Mouse (Mus musculus): ENCODE measurements around the gene Rnf135. TPM values are rescaled to one million over a fixed set of nuclear protein-coding genes. Genes with fewer than 3 reads are reported as not detected.
"Not testable (repeated sequence)": the region's sequence is repeated elsewhere in the genome, so short reads cannot be mapped to it uniquely, and the experiment has no call there.

The Rnf135 gene
- polyA plus RNA-seq, 1 experiment = 2.3 TPM

DNA sequence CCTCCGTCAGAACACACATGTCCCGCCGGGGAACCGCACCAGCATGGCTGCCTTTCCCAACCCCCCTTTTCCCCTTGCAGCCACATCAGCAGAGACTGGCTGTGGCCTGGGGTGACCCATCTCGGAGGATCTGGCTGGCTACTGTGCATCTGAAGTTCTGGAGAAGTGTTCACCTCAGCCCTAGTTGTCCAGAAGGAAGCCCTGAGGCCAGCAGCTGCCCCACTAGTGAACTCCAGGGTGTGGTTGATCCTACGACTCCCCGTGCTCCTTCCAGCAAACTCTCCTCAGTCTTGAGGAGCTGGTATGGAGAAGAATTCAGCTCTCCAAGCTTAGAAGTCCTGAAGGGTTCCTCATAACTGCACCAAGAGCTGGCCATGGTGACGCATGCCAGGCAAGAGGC is 5.3 kb upstream of the Rnf135 start:
- peaks cover 1% of the 10 kb centered on the region; the same call in 1 of the 2 replicates for H3K4me1 ChIP-seq (ENCODE audit: control insufficient read depth, insufficient read depth, low read length)
- H3K27ac ChIP-seq (ENCODE audit: control insufficient read depth, insufficient read depth, low read depth, low read length, poor library complexity) = no peak overlapping the region
- WGBS = 79% methylated on average over 8 of the region's 8 CpGs
- no peak overlapping the region for H3K4me3 ChIP-seq (replicated peaks; ENCODE audit: control insufficient read depth, low read depth, low read length)
- no peak for TF ChIP-seq CTCF (IDR thresholded peaks at IDR 0.05; ENCODE audit: control insufficient read depth, insufficient read depth, low read length)
- no peak for TF ChIP-seq POLR2A (IDR thresholded peaks at IDR 0.05; ENCODE audit: borderline replicate concordance, control insufficient read depth, low read depth, low read length)

GRCm38 (mm10) chr11:80181021-80181749 is 2.5 kb upstream of the Rnf135 start:
- TF ChIP-seq CTCF (IDR thresholded peaks at IDR 0.05; ENCODE audit: control insufficient read depth, insufficient read depth, low read length) (no peak), POLR2A (IDR thresholded peaks at IDR 0.05; ENCODE audit: borderline replicate concordance, control insufficient read depth, low read depth, low read length) (no peak)
- WGBS = 71% methylated on average over 5 of the region's 5 CpGs
- no peak overlapping the region for H3K27ac ChIP-seq (ENCODE audit: control insufficient read depth, insufficient read depth, low read depth, low read length, poor library complexity)
- H3K4me1 ChIP-seq (ENCODE audit: control insufficient read depth, insufficient read depth, low read length) = peaks cover 1% of the 10 kb centered on the region; the same call in 1 of the 2 replicates
- no peak overlapping the region for H3K4me3 ChIP-seq (replicated peaks; ENCODE audit: control insufficient read depth, low read depth, low read length)

DNA sequence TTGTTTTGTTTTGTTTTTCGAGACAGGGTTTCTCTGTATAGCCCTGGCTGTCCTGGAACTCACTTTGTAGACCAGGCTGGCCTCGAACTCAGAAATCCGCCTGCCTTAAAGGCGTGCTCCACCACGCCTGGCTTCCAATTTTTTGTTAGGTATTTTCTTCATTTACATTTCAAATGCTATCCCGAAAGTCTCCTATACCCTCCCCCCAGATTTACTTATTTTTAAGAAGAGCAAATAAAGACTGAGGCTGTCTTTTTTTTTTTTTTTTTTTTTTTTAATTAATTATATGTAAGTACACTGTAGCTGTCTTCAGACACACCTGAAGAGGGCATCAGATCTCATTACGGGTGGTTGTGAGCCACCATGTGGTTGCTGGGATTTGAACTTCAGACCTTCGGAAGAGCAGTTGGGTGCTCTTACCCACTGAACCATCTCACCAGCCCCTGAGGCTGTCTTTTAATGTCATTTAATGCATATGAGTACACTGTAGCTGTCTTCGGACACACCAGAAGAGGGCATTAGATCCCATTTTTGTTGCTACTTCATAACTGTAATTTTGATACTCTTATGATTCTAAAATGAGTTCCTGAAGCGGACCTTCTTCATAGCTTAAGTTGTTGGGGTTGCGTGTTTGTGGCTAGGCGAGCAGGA is 472 bp upstream of the Rnf135 start:
- WGBS = 35% methylated on average over 12 of the region's 12 CpGs
- Histone ChIP-seq H3K4me3 (replicated peaks; ENCODE audit: control insufficient read depth, low read depth, low read length) (peak overlapping the region; percentile 96), H3K27ac (ENCODE audit: control insufficient read depth, insufficient read depth, low read depth, low read length, poor library complexity) (peak overlapping the region; percentile 92)
- not testable (repeated sequence) for H3K4me1 ChIP-seq (ENCODE audit: control insufficient read depth, insufficient read depth, low read length)

GRCm38 (mm10) chr11:80184531-80185071 is 950 bp downstream of the Rnf135 start:
- TF ChIP-seq POLR2A (IDR thresholded peaks at IDR 0.05; ENCODE audit: borderline replicate concordance, control insufficient read depth, low read depth, low read length) (no peak), CTCF (IDR thresholded peaks at IDR 0.05; ENCODE audit: control insufficient read depth, insufficient read depth, low read length) (no peak)
- Histone ChIP-seq H3K4me1 (ENCODE audit: control insufficient read depth, insufficient read depth, low read length) (no peaks in the 10 kb centered on the region), H3K27ac (ENCODE audit: control insufficient read depth, insufficient read depth, low read depth, low read length, poor library complexity) (no peak overlapping the region), H3K4me3 (replicated peaks; ENCODE audit: control insufficient read depth, low read depth, low read length) (no peak overlapping the region)
- 78% methylated on average over 6 of the region's 6 CpGs for WGBS

GRCm38 (mm10) chr11:80185441-80185976 is 1.9 kb downstream of the Rnf135 start:
- H3K27ac ChIP-seq (ENCODE audit: control insufficient read depth, insufficient read depth, low read depth, low read length, poor library complexity); H3K4me3 ChIP-seq (replicated peaks; ENCODE audit: control insufficient read depth, low read depth, low read length); H3K4me1 ChIP-seq (ENCODE audit: control insufficient read depth, insufficient read depth, low read length): not testable (repeated sequence)
- 76% methylated on average over 5 of the region's 5 CpGs for WGBS

GRCm38 (mm10) chr11:80190280-80190679 is 6.6 kb downstream of the Rnf135 start:
- no peak overlapping the region for H3K4me3 ChIP-seq (replicated peaks; ENCODE audit: control insufficient read depth, low read depth, low read length)
- H3K4me1 ChIP-seq (ENCODE audit: control insufficient read depth, insufficient read depth, low read length) = no peaks in the 10 kb centered on the region
- WGBS = 81% methylated on average over 4 of the region's 4 CpGs
- no peak for TF ChIP-seq CTCF (IDR thresholded peaks at IDR 0.05; ENCODE audit: control insufficient read depth, insufficient read depth, low read length)
- no peak overlapping the region for H3K27ac ChIP-seq (ENCODE audit: control insufficient read depth, insufficient read depth, low read depth, low read length, poor library complexity)

DNA sequence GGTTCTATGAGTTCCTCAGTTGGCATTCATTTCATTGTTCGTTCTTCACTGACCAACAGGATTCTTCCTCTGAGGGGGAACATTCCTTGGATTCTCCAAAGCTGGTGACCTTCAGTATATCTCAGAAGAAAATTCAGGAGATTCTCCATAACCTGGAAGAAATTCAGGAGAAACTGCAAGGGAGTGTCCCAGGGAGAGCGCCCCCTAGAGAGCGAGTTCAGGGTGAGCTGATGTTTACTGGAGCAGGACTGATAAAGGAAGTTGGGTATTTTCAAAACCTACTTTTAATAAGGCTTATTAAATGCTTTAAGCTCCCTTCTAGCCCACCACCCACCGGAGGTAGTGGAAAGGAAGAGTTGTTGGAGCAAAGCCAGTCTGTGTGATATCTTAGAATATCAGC is 10.2 kb downstream of the Rnf135 start:
- Histone ChIP-seq H3K27ac (ENCODE audit: control insufficient read depth, insufficient read depth, low read depth, low read length, poor library complexity) (no peak overlapping the region), H3K4me3 (replicated peaks; ENCODE audit: control insufficient read depth, low read depth, low read length) (no peak overlapping the region), H3K4me1 (ENCODE audit: control insufficient read depth, insufficient read depth, low read length) (no peaks in the 10 kb centered on the region)
- 87% methylated on average over 4 of the region's 4 CpGs for WGBS
- TF ChIP-seq POLR2A (IDR thresholded peaks at IDR 0.05; ENCODE audit: borderline replicate concordance, control insufficient read depth, low read depth, low read length) = no peak
- TF ChIP-seq CTCF (IDR thresholded peaks at IDR 0.05; ENCODE audit: control insufficient read depth, insufficient read depth, low read length) = no peak

DNA sequence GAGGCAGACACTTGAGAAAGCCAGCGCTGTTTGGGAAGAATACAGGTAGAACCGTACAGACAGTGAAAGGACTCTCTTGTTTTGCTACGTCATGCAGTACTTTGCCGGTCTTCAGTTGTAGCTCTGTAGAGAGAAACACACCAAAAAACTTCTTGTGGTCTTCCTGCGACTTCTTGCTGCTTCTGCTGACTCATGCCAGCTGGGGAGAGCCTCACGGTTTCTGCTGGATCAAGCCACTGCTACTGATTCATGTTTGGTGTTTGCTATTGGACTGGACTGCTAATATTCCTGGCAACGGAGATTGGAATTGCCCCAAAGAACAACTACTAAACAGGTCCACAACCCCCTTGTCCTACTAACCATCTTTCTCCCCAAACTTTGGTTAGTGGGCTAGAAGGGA is 12.7 kb downstream of the Rnf135 start:
- TF ChIP-seq POLR2A (IDR thresholded peaks at IDR 0.05; ENCODE audit: borderline replicate concordance, control insufficient read depth, low read depth, low read length) (no peak), CTCF (IDR thresholded peaks at IDR 0.05; ENCODE audit: control insufficient read depth, insufficient read depth, low read length) (no peak)
- H3K4me3 ChIP-seq (replicated peaks; ENCODE audit: control insufficient read depth, low read depth, low read length) = no peak overlapping the region
- 76% methylated on average over 7 of the region's 7 CpGs for WGBS
- H3K27ac ChIP-seq (ENCODE audit: control insufficient read depth, insufficient read depth, low read depth, low read length, poor library complexity) = no peak overlapping the region
- no peaks in the 10 kb centered on the region for H3K4me1 ChIP-seq (ENCODE audit: control insufficient read depth, insufficient read depth, low read length)

Measured in bone marrow, adult 2 months (tissue).